Mouse (Mus musculus): Measurements from ENCODE around the gene Csrp1. TPM values are rescaled to one million over a fixed set of nuclear protein-coding genes. Genes with fewer than 3 reads are reported as not detected.

The Csrp1 gene
- total and polyA plus RNA-seq, 2 experiments from 2014 or later: 21.6 to 64.3 TPM

- ATAC-seq (ENCODE audit: low FRiP score) (no peak), DNase-seq (ENCODE audit: low spot score) (no peak)
- no peak overlapping the region for H3K27ac ChIP-seq (ENCODE audit: low read depth, low read length)
- TF ChIP-seq CTCF (IDR thresholded peaks at IDR 0.05): no peak
- H3K4me2 ChIP-seq (ENCODE audit: low read depth, low read length, poor library complexity, severe bottlenecking): no peak overlapping the region
- H3K36me3 ChIP-seq (ENCODE audit: insufficient read depth, low read length): no peaks in the 10 kb centered on the region
- H3K27me3 ChIP-seq (ENCODE audit: insufficient read depth, low read length): no peaks in the 10 kb centered on the region
- H3K9me3 ChIP-seq (ENCODE audit: low read length): no peaks in the 10 kb centered on the region
- WGBS: 73% methylated on average over 6 of the region's 6 CpGs
- no peak overlapping the region for H3K4me3 ChIP-seq (ENCODE audit: low read depth, low read length)
- peaks cover 5% of the 10 kb centered on the region; the same call in 1 of the 2 replicates for H3K4me1 ChIP-seq (ENCODE audit: insufficient read depth, low read length)
- H3K9ac ChIP-seq (replicated peaks; ENCODE audit: low read length, poor library complexity, severe bottlenecking): no peak overlapping the region
Measured at GRCm38 (mm10) chr1:135690784-135691416, 29.0 kb upstream of the Csrp1 start.

DNA sequence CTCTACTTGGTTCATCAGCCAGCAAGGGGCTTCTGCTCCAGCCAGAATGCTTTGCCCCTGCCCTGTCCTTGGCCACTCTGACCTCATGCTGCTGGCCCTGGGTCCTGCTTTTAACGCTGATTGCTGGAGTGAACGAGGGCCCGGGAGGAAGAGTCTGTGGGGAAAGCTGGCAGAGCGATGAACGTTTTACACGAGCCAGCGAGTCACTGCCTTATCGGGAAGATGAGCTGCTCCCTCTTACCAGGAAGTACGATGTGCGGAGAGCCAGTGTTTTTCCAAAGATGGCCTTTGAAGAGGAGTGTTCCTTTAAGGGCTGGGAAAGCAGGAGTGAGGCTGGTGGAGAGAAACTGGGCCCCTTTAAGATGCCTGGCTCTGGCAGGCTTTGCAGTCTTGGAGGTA is 28.4 kb upstream of the Csrp1 start:
- H3K9me3 ChIP-seq (ENCODE audit: low read length): no peaks in the 10 kb centered on the region
- no peak overlapping the region for H3K4me3 ChIP-seq (ENCODE audit: low read depth, low read length)
- H3K27ac ChIP-seq (ENCODE audit: low read depth, low read length): no peak overlapping the region
- no peak for ATAC-seq (ENCODE audit: low FRiP score)
- no peak overlapping the region for H3K9ac ChIP-seq (replicated peaks; ENCODE audit: low read length, poor library complexity, severe bottlenecking)
- no peak for DNase-seq (ENCODE audit: low spot score)
- no peak for TF ChIP-seq CTCF (IDR thresholded peaks at IDR 0.05)
- peaks cover 5% of the 10 kb centered on the region; the same call in 1 of the 2 replicates for H3K4me1 ChIP-seq (ENCODE audit: insufficient read depth, low read length)
- no peaks in the 10 kb centered on the region for H3K27me3 ChIP-seq (ENCODE audit: insufficient read depth, low read length)
- no peak overlapping the region for H3K4me2 ChIP-seq (ENCODE audit: low read depth, low read length, poor library complexity, severe bottlenecking)
- no peaks in the 10 kb centered on the region for H3K36me3 ChIP-seq (ENCODE audit: insufficient read depth, low read length)
- 56% methylated on average over 10 of the region's 10 CpGs for WGBS

DNA sequence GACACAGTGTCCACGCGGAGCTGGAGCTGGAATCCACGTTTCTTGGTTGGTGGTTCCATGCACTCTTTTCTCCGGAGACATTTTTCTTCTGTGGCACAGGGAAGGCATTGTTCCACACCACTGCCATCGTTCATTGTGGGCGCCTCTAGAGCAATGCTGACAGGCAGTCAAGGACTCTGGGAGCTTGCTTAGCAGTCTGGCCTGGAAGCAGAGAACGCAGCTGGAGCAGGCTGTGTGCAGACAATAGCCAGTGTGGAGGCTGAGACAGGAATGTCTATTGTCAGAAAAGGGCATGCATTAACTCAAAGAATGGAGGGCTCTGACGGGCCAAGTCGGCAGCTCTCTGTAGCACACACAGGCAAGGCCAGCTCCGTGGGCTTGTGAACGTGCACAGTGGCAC is 25.7 kb upstream of the Csrp1 start:
- H3K27me3 ChIP-seq (ENCODE audit: insufficient read depth, low read length): no peaks in the 10 kb centered on the region
- WGBS: 48% methylated on average over 11 of the region's 11 CpGs

DNA sequence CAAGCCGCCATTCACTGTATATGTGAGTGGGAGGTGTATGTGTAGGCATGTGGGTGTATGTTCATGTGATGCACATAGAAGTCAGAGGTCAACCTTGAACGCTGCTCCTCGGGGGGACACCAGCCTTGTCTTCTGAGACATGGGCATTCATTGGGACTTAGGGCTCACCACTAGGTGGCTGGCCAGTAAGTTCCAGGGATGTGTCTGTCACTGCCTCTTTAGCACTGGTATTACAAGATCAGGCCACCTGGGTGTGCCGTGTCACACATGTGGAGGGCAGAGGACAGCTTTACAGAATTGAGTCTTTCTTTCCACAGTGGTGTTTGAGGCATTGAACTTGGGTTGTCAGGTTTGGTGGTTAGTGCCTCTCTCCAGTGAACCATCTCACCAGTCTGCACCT is 22.4 kb upstream of the Csrp1 start:
- no peak for ATAC-seq (ENCODE audit: low FRiP score)
- Histone ChIP-seq H3K4me2 (ENCODE audit: low read depth, low read length, poor library complexity, severe bottlenecking) (no peak overlapping the region), H3K27ac (ENCODE audit: low read depth, low read length) (no peak overlapping the region), H3K9me3 (ENCODE audit: low read length) (no peaks in the 10 kb centered on the region), H3K36me3 (ENCODE audit: insufficient read depth, low read length) (no peaks in the 10 kb centered on the region), H3K9ac (replicated peaks; ENCODE audit: low read length, poor library complexity, severe bottlenecking) (no peak overlapping the region), H3K4me1 (ENCODE audit: insufficient read depth, low read length) (peaks cover 5% of the 10 kb centered on the region; the same call in 1 of the 2 replicates), H3K4me3 (ENCODE audit: low read depth, low read length) (no peak overlapping the region), H3K27me3 (ENCODE audit: insufficient read depth, low read length) (no peaks in the 10 kb centered on the region)
- DNase-seq (ENCODE audit: low spot score): no peak
- 83% methylated on average over 4 of the region's 4 CpGs for WGBS
- TF ChIP-seq CTCF (IDR thresholded peaks at IDR 0.05): peak; percentile 32; the same call in 1 of the 2 replicates

More for the DNA sequence above, 25.7 kb upstream of the Csrp1 start:
- Histone ChIP-seq H3K9me3 (ENCODE audit: low read length) (no peaks in the 10 kb centered on the region), H3K4me3 (ENCODE audit: low read depth, low read length) (no peak overlapping the region), H3K4me2 (ENCODE audit: low read depth, low read length, poor library complexity, severe bottlenecking) (no peak overlapping the region), H3K4me1 (ENCODE audit: insufficient read depth, low read length) (0 out of 2 replicates have a peak, but pooled peaks cover under 1% of the 10 kb centered on the region), H3K9ac (replicated peaks; ENCODE audit: low read length, poor library complexity, severe bottlenecking) (no peak overlapping the region), H3K36me3 (ENCODE audit: insufficient read depth, low read length) (no peaks in the 10 kb centered on the region), H3K27ac (ENCODE audit: low read depth, low read length) (no peak overlapping the region)
- no peak for DNase-seq (ENCODE audit: low spot score)
- ATAC-seq (ENCODE audit: low FRiP score): no peak
- TF ChIP-seq CTCF (IDR thresholded peaks at IDR 0.05): no peak

- Histone ChIP-seq H3K36me3 (ENCODE audit: insufficient read depth, low read length) (no peaks in the 10 kb centered on the region), H3K4me1 (ENCODE audit: insufficient read depth, low read length) (peaks cover 5% of the 10 kb centered on the region; the same call in 1 of the 2 replicates), H3K4me3 (ENCODE audit: low read depth, low read length) (no peak overlapping the region), H3K27ac (ENCODE audit: low read depth, low read length) (no peak overlapping the region), H3K9ac (replicated peaks; ENCODE audit: low read length, poor library complexity, severe bottlenecking) (no peak overlapping the region), H3K4me2 (ENCODE audit: low read depth, low read length, poor library complexity, severe bottlenecking) (no peak overlapping the region), H3K27me3 (ENCODE audit: insufficient read depth, low read length) (no peaks in the 10 kb centered on the region), H3K9me3 (ENCODE audit: low read length) (no peaks in the 10 kb centered on the region)
- no peak for DNase-seq (ENCODE audit: low spot score)
- 35% methylated on average over 6 of the region's 6 CpGs for WGBS
- TF ChIP-seq CTCF (IDR thresholded peaks at IDR 0.05): no peak
- no peak for ATAC-seq (ENCODE audit: low FRiP score)
Measured at GRCm38 (mm10) chr1:135698046-135698445, 21.8 kb upstream of the Csrp1 start.

- peak overlapping the region; percentile 30; the same call in 1 of the 2 replicates for H3K4me3 ChIP-seq (ENCODE audit: low read depth, low read length)
- no peaks in the 10 kb centered on the region for H3K9me3 ChIP-seq (ENCODE audit: low read length)
- H3K4me2 ChIP-seq (ENCODE audit: low read depth, low read length, poor library complexity, severe bottlenecking): peak overlapping the region; percentile 56; the same call in 1 of the 2 replicates
- no peaks in the 10 kb centered on the region for H3K27me3 ChIP-seq (ENCODE audit: insufficient read depth, low read length)
- no peak overlapping the region for H3K27ac ChIP-seq (ENCODE audit: low read depth, low read length)
- DNase-seq (ENCODE audit: low spot score): peak; percentile 17
- TF ChIP-seq CTCF (IDR thresholded peaks at IDR 0.05): no peak
- H3K4me1 ChIP-seq (ENCODE audit: insufficient read depth, low read length): peaks cover 5% of the 10 kb centered on the region; the same call in 1 of the 2 replicates
- no peaks in the 10 kb centered on the region for H3K36me3 ChIP-seq (ENCODE audit: insufficient read depth, low read length)
- 10% methylated on average over 11 of the region's 11 CpGs for WGBS
- no peak for ATAC-seq (ENCODE audit: low FRiP score)
- 0 out of 2 replicates have a peak overlapping the region, but pooled peaks have one; percentile 36 for H3K9ac ChIP-seq (replicated peaks; ENCODE audit: low read length, poor library complexity, severe bottlenecking)
Measured at GRCm38 (mm10) chr1:135698451-135698921, 21.4 kb upstream of the Csrp1 start.

Data from midbrain, postnatal 0 days (tissue).